Mouse (Mus musculus): ENCODE results near the gene Mcm3ap. TPM values are rescaled to one million over a fixed set of nuclear protein-coding genes. Genes with fewer than 3 reads are reported as not detected.

The Mcm3ap gene
- 11.4 and 14.4 TPM in 2 replicates for total RNA-seq (2014; rRNA removed)
- 8.8 and 13.6 TPM in 2 replicates for polyA plus RNA-seq (2012; rRNA removed)

DNA sequence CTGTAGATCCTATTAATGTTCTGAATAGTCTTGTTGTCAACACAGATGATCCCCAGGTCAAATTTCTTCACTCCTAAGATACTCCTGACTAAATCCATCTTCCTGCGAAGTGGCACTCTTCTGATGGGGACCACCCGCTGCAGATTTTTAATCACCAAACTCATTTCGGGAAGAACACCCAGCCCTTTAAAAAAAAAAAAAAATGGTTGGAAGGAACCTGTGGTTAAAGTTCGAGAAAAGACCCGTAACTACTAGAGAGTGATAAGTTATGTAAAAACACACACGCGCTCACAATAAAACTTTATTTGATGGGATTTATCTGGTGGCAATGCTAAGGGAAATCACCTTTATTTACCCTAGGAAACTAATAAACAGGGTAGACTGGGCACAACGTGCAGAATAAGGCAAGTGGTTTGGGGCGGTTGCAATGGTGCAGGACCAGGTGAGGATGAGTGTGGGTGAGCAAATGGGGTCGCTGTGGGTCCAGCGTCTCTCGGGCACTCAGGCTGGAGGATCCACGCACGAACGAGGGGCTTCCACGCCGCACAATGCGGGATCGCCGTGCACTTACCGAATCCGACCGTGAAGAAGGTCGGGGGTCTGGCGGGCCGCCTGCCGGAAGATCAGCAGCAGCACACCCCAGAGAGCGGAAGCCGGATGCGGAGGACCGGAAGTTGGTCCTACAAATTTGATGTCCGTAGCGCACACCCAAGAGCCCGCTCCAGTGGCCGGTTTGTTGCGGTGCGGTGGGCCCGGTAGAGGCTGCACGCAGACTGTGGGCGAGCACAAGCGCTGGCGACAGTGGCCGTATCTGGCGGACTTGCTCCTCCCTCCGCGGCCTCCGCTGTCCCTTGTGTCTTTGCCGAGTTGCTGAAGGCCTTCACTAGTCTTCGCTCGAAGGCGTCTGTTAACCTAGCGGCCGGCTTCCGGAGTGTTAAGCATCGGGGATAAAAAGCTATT lies at the start of gene Mcm3ap, which contains the start of gene Ybey:
TSS of gene Mcm3ap (plus strand) at position 725 of the 960 bp plus-strand sequence.
TSS of gene Ybey (minus strand) at position 912 of the 960 bp plus-strand sequence.
- H3K4me3 ChIP-seq (ENCODE audit: insufficient read depth, low read depth, low read length), result peak within 1 kb of the TSS; percentile 70
- H3K36me3 ChIP-seq (ENCODE audit: control insufficient read depth, insufficient read depth, low read length), result peaks cover 7% of the 10 kb centered on the region
- TF ChIP-seq CTCF (IDR thresholded peaks at IDR 0.05; ENCODE audit: low read depth, low read length), result peak; percentile 45
- TF ChIP-seq POLR2A (IDR thresholded peaks at IDR 0.05; ENCODE audit: extremely low read depth, insufficient read depth, low read length), result peak; percentile 42; the same call in 1 of the 2 replicates
- 1% methylated on average over 55 of the region's 55 CpGs for WGBS
- peak; percentile 83 for DNase-seq (ENCODE audit: extremely low read depth, low read depth, low spot score)
- peak within 1 kb of the TSS; percentile 81 for H3K9ac ChIP-seq (ENCODE audit: low read depth, low read length)
- peak within 1 kb of the TSS; percentile 71 for H3K27ac ChIP-seq (replicated peaks; ENCODE audit: insufficient read depth, low read depth, low read length)
- peaks cover 2% of the 10 kb centered on the region for H3K4me1 ChIP-seq (ENCODE audit: control insufficient read depth, insufficient read depth, low read length)
- H3K27me3 ChIP-seq (ENCODE audit: control insufficient read depth, insufficient read depth, low read length), result no peaks in the 10 kb centered on the region
- peaks cover 13% of the 10 kb centered on the region for H3K79me2 ChIP-seq (ENCODE audit: control insufficient read depth, insufficient read depth, low read length)

DNA sequence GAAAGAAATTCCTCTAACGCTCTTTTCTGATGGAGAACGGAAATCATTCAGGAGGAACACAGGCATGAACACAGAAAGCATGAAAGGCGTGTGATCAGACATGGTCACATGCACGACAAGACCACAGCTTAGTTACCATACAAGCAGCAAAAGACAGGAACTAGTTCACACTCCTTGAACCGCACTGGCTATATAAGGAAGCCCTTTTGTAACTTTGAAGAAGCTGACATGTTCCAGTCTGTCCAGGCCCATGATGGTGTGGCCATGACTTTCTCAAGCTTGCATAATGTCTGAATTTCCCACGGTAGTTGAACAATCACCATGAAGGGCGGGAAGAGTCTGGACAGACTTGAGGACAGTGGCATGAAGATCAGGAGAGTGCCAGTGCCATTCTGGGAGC lies 43.1 kb upstream of the Mcm3ap start:
- no peak for TF ChIP-seq POLR2A (IDR thresholded peaks at IDR 0.05; ENCODE audit: extremely low read depth, insufficient read depth, low read length)
- no peak overlapping the region for H3K27ac ChIP-seq (replicated peaks; ENCODE audit: insufficient read depth, low read depth, low read length)
- H3K4me3 ChIP-seq (ENCODE audit: insufficient read depth, low read depth, low read length), result no peak overlapping the region
- no peak for DNase-seq (ENCODE audit: extremely low read depth, low read depth, low spot score)
- no peaks in the 10 kb centered on the region for H3K79me2 ChIP-seq (ENCODE audit: control insufficient read depth, insufficient read depth, low read length)
- H3K36me3 ChIP-seq (ENCODE audit: control insufficient read depth, insufficient read depth, low read length), result peaks cover 33% of the 10 kb centered on the region
- no peaks in the 10 kb centered on the region for H3K4me1 ChIP-seq (ENCODE audit: control insufficient read depth, insufficient read depth, low read length)
- no peak overlapping the region for H3K9ac ChIP-seq (ENCODE audit: low read depth, low read length)
- H3K27me3 ChIP-seq (ENCODE audit: control insufficient read depth, insufficient read depth, low read length), result no peaks in the 10 kb centered on the region
- WGBS, result 91% methylated on average over 7 of the region's 7 CpGs

DNA sequence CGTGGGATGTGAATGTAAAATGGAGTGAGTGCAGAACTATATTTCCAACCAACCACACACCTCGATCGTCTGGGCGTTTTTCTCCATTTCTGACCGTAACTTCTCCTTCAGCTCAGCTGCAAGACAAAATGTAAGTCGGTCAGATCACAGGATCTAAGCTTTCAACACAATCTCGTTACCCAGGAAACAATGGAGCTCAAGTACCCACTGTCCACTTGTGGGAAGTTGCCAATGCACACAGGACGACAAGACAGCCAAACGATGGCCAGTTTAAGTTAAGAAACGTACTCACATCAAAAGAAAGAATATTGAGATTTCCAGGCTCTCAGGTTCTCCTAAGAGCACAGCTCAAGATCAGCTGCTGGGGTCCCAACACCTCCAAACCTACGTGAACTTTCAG lies 34.8 kb upstream of the Mcm3ap start:
- H3K27ac ChIP-seq (replicated peaks; ENCODE audit: insufficient read depth, low read depth, low read length), result no peak overlapping the region
- 95% methylated on average over 11 of the region's 11 CpGs for WGBS
- H3K4me3 ChIP-seq (ENCODE audit: insufficient read depth, low read depth, low read length), result no peak overlapping the region
- H3K79me2 ChIP-seq (ENCODE audit: control insufficient read depth, insufficient read depth, low read length), result no peaks in the 10 kb centered on the region; the same call in 1 of the 2 replicates
- no peaks in the 10 kb centered on the region for H3K4me1 ChIP-seq (ENCODE audit: control insufficient read depth, insufficient read depth, low read length)
- no peak overlapping the region for H3K9ac ChIP-seq (ENCODE audit: low read depth, low read length)
- no peaks in the 10 kb centered on the region for H3K27me3 ChIP-seq (ENCODE audit: control insufficient read depth, insufficient read depth, low read length)
- TF ChIP-seq POLR2A (IDR thresholded peaks at IDR 0.05; ENCODE audit: extremely low read depth, insufficient read depth, low read length) (no peak), CTCF (IDR thresholded peaks at IDR 0.05; ENCODE audit: low read depth, low read length) (no peak)
- DNase-seq (ENCODE audit: extremely low read depth, low read depth, low spot score), result no peak
- peaks cover 31% of the 10 kb centered on the region for H3K36me3 ChIP-seq (ENCODE audit: control insufficient read depth, insufficient read depth, low read length)

- H3K79me2 ChIP-seq (ENCODE audit: control insufficient read depth, insufficient read depth, low read length), result peaks cover 8% of the 10 kb centered on the region
- TF ChIP-seq CTCF (IDR thresholded peaks at IDR 0.05; ENCODE audit: low read depth, low read length) (no peak), POLR2A (IDR thresholded peaks at IDR 0.05; ENCODE audit: extremely low read depth, insufficient read depth, low read length) (no peak)
- peaks cover 6% of the 10 kb centered on the region; the same call in 1 of the 2 replicates for H3K36me3 ChIP-seq (ENCODE audit: control insufficient read depth, insufficient read depth, low read length)
- 92% methylated on average over 9 of the region's 9 CpGs for WGBS
- no peak overlapping the region for H3K27ac ChIP-seq (replicated peaks; ENCODE audit: insufficient read depth, low read depth, low read length)
- peaks cover 6% of the 10 kb centered on the region for H3K4me1 ChIP-seq (ENCODE audit: control insufficient read depth, insufficient read depth, low read length)
- H3K9ac ChIP-seq (ENCODE audit: low read depth, low read length), result no peak overlapping the region
- no peaks in the 10 kb centered on the region for H3K27me3 ChIP-seq (ENCODE audit: control insufficient read depth, insufficient read depth, low read length)
- no peak overlapping the region for H3K4me3 ChIP-seq (ENCODE audit: insufficient read depth, low read depth, low read length)
- DNase-seq (ENCODE audit: extremely low read depth, low read depth, low spot score), result no peak
Measured at GRCm38 (mm10) chr10:76439107-76439890, 29.4 kb upstream of the Mcm3ap start.

- Histone ChIP-seq H3K4me1 (ENCODE audit: control insufficient read depth, insufficient read depth, low read length) (peaks cover 6% of the 10 kb centered on the region), H3K36me3 (ENCODE audit: control insufficient read depth, insufficient read depth, low read length) (peaks cover 5% of the 10 kb centered on the region; the same call in 1 of the 2 replicates), H3K27me3 (ENCODE audit: control insufficient read depth, insufficient read depth, low read length) (no peaks in the 10 kb centered on the region), H3K79me2 (ENCODE audit: control insufficient read depth, insufficient read depth, low read length) (peaks cover 8% of the 10 kb centered on the region), H3K27ac (replicated peaks; ENCODE audit: insufficient read depth, low read depth, low read length) (no peak within 1 kb of the TSS), H3K4me3 (ENCODE audit: insufficient read depth, low read depth, low read length) (no peak within 1 kb of the TSS), H3K9ac (ENCODE audit: low read depth, low read length) (no peak within 1 kb of the TSS)
- WGBS, result 92% methylated on average over 17 of the region's 17 CpGs
- no peak for TF ChIP-seq POLR2A (IDR thresholded peaks at IDR 0.05; ENCODE audit: extremely low read depth, insufficient read depth, low read length)
- TF ChIP-seq CTCF (IDR thresholded peaks at IDR 0.05; ENCODE audit: low read depth, low read length), result no peak
- no peak for DNase-seq (ENCODE audit: extremely low read depth, low read depth, low spot score)
Measured at GRCm38 (mm10) chr10:76440281-76440680, 28.4 kb upstream of the Mcm3ap start, which contains the start of gene AC141477.1. TSS of gene AC141477.1 (minus strand) at chr10:76440444.
